Mouse (Mus musculus): ENCODE results near the gene Olfr1121. TPM values are rescaled to one million over a fixed set of nuclear protein-coding genes. Genes with fewer than 3 reads are reported as not detected.
"Not testable (repeated sequence)": the region's sequence is repeated elsewhere in the genome, so short reads cannot be mapped to it uniquely, and the experiment has no call there.

Olfr1121 gene
- not detected for polyA plus RNA-seq (2021)

DNA sequence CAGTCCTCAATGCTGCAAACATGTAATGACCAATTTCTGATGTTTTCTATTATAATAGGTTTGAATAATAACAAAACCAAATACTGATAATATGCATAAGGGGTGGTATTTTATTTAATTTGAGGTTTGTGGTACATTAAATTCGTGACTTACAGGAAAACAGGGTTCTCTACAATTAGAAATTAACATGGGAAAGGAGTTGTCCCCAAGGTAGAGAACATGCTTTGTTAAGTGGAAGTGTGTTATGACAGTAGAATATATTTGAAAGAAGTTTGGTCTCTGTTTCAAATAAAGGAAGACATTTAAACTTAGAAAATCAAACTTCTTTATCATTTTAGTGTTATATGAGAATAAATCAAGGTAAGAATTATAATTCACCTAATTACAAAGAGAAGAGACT, at the start of gene Olfr1121:
Gene Olfr1121, plus strand, starts transcription at position 301 of the 400 bp plus-strand sequence.
- ChIA-PET POLR2A (no interaction called here), CTCF (no interaction called here)
- no peaks in the 10 kb centered on the region for H3K27me3 ChIP-seq
- ATAC-seq = no peak
- DNase-seq (ENCODE audit: low read depth, low spot score) = no peak
- in situ Hi-C loops (cut with MboI; ENCODE audit: low pct_unique_long_range_greater_than_20kb) = no loop called here
- TF ChIP-seq CTCF (IDR thresholded peaks at IDR 0.05) = no peak

DNA sequence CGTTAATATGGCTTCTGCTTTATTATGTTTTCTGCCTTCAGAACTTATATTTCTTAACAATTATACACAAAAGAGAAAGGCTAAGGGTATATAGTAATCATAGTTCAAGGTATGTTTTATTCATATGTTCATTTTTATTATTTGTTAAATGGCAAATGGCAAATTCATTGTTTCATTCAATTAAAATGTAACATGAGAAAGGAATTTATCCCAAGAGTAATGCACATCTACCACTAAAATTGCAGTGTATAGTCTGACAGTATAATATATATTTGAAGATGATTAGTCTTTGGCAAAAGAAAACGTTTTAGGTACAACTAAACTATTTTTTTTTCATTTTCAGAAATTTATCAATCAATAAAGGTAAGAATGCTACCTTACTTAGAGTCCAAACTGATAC, 15.2 kb upstream of the Olfr1121 start, which contains the start of gene Olfr1120:
Gene Olfr1120, plus strand, starts transcription at position 301 of the 400 bp plus-strand sequence.
- ChIA-PET POLR2A (no interaction called here), CTCF (no interaction called here)
- TF ChIP-seq CTCF (IDR thresholded peaks at IDR 0.05) = no peak
- in situ Hi-C loops (cut with MboI; ENCODE audit: low pct_unique_long_range_greater_than_20kb) = no loop called here
- no peaks in the 10 kb centered on the region for H3K27me3 ChIP-seq
- ATAC-seq (no peak), DNase-seq (ENCODE audit: low read depth, low spot score) (no peak)

DNA sequence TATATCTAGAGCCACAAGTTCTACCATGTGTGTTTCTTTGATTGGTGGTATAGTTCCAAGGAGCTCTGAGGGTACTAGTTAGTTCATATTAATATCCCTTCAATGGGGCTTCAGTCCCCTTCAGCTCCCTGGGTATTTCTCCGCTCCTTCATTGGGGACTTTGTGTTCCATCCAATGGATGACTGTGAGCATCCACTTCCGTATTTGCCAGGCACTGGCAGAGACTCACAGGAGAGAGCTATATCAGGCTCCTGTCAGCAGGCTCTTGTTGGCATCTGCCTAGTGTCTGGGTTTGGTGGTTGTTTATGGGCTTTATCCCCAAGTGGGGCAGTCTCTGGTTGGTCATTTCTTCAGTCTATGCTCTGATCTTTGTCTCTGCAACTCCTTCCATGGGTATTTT, 9.6 kb upstream of the Olfr1121 start:
- POLR2A ChIA-PET; ATAC-seq; DNase-seq (ENCODE audit: low read depth, low spot score); in situ Hi-C loops (cut with MboI; ENCODE audit: low pct_unique_long_range_greater_than_20kb); CTCF ChIA-PET; H3K27me3 ChIP-seq: not testable (repeated sequence)

DNA sequence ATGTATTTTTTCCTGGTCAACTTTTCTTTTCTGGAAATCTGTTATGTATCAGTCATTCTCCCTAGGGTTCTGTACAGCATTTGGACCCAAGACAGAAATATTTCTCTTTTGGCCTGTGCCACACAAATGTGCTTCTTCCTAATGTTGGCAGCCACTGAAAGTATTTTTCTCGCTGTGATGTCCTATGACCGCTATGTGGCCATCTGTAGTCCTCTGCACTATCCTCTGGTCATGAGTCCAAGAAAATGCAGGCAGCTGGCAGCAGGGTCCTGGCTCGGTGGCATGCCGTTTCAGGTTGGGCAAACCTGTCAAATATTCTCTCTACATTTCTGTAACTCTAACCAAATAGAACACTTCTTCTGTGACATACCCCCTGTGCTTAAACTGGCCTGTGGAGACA, 2.0 kb downstream of the Olfr1121 start:
- ChIA-PET POLR2A (no interaction called here), CTCF (no interaction called here)
- no peak for TF ChIP-seq CTCF (IDR thresholded peaks at IDR 0.05)
- DNase-seq (ENCODE audit: low read depth, low spot score) (no peak), ATAC-seq (no peak)
- in situ Hi-C loops (cut with MboI; ENCODE audit: low pct_unique_long_range_greater_than_20kb) = no loop called here
- no peaks in the 10 kb centered on the region for H3K27me3 ChIP-seq

DNA sequence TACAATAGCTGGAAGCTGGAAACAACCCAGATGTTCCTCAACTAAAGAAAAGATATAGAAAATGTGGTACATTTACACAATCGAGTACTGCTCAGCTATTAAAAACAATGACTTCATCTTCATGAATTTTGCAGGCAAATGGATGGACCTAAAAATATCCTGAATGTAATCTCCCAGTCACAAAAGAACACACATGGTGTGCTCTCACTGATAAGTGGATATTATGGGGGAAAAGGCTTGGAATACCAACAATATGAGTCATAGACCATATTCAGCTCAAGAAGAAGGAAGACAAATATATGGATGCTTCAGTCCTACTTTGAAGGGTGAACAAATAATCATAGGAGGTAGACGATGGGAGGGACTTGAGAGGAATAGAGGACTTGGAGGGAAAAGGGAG, 14.2 kb downstream of the Olfr1121 start:
- CTCF ChIA-PET = no interaction called here
- H3K27me3 ChIP-seq = no peaks in the 10 kb centered on the region
- in situ Hi-C loops (cut with MboI; ENCODE audit: low pct_unique_long_range_greater_than_20kb) = no loop called here
- DNase-seq (ENCODE audit: low read depth, low spot score) (no peak), ATAC-seq (no peak)
- no peak for TF ChIP-seq CTCF (IDR thresholded peaks at IDR 0.05)
- POLR2A ChIA-PET = no interaction called here

DNA sequence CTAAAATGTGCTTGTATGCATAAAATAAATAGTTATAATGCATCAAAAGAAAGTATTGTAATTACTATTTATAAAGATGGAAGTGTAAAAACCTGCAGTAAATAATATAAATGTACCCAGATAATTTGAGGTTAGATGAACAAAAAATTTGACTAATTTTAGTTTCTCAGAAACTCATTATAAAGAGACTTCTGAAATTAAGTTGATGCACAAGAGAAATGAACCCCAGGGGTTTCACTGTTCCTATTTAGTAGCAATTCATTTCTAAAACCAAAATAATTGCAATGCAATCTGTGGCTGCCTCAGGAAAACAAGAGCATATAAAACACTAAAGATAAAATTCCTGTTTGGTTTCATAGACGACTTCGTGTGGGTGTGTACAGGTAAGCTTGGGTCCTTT, 15.9 kb downstream of the Olfr1121 start, which contains the start of gene Olfr1122:
Gene Olfr1122, plus strand, starts transcription at position 301 of the 400 bp plus-strand sequence.
- in situ Hi-C loops (cut with MboI; ENCODE audit: low pct_unique_long_range_greater_than_20kb) = no loop called here
- ChIA-PET CTCF (no interaction called here), POLR2A (no interaction called here)
- DNase-seq (ENCODE audit: low read depth, low spot score) = no peak
- ATAC-seq = no peak
- TF ChIP-seq CTCF (IDR thresholded peaks at IDR 0.05) = no peak
- no peaks in the 10 kb centered on the region for H3K27me3 ChIP-seq

DNA sequence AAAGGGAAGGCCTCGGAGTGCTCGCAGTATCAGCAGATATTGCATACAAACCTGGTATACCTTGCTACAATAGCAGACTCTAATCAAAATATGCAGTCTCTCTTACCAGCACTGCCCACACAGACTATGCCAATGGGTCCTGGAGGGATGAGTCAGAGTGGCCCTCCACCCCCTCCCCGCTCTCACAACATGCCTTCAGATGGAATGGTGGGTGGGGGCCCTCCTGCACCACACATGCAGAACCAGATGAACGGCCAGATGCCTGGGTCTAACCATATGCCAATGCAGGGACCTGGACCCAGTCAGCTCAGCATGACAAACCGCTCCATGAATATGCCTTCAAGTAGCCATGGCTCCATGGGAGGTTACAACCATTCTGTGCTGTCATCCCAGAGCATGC, 23.9 kb downstream of the Olfr1121 start:
- POLR2A ChIA-PET, ATAC-seq, CTCF ChIA-PET: not testable (repeated sequence)

DNA sequence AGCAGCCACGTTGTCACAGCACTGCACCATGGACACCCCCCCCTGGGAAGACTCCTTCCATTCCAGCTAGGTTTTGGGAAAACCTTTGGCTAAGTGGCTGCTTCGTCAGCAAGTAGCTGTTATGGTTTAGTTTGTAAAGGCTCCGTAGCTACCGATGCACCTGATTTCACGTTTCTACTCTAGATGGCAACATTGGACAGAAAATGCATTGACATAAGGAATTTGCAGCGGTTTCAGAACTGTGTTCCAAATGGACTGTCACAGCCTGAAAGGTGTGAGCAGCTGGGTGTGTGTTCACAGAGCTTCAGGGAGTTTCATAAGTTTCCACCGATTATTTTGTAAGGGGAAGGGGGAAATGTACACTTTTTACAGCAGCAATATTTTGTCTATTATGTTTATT, 25.0 kb downstream of the Olfr1121 start:
- ATAC-seq; DNase-seq (ENCODE audit: low read depth, low spot score); H3K27me3 ChIP-seq; CTCF ChIA-PET; in situ Hi-C loops (cut with MboI; ENCODE audit: low pct_unique_long_range_greater_than_20kb); POLR2A ChIA-PET: not testable (repeated sequence)

More for the DNA sequence above, 23.9 kb downstream of the Olfr1121 start:
- in situ Hi-C loops (cut with MboI; ENCODE audit: low pct_unique_long_range_greater_than_20kb); DNase-seq (ENCODE audit: low read depth, low spot score); H3K27me3 ChIP-seq: not testable (repeated sequence)

DNA sequence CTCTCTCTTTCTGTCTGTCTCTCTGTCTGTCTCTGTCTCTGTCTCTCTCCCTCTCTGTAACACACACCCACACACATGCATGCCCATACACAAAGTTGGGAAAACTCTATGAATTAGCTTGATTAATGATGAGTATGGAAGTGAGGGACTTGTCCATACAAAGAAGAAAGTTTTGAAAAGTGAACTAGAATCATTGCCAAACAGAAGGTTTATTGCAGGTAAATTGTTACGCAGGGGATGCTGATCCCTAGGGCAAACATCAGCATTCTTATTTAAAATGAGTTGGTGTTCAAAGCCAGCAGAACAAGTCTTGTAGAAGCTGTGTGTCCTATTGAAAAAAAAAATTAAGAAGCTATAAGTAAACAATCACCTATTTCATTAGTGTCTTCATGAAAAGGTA, 46.6 kb downstream of the Olfr1121 start, which contains the start of gene Olfr1123:
Gene Olfr1123, plus strand, starts transcription at position 301 of the 400 bp plus-strand sequence.
- ChIA-PET CTCF (no interaction called here), POLR2A (no interaction called here)
- TF ChIP-seq CTCF (IDR thresholded peaks at IDR 0.05) = no peak
- in situ Hi-C loops (cut with MboI; ENCODE audit: low pct_unique_long_range_greater_than_20kb) = no loop called here
- DNase-seq (ENCODE audit: low read depth, low spot score) = no peak
- no peaks in the 10 kb centered on the region for H3K27me3 ChIP-seq
- ATAC-seq = no peak

Other genes starting within 250 kb of the Olfr1121 start
- not detected for gene Olfr1110, start 229.6 kb upstream of the Olfr1121 start, polyA plus RNA-seq (2021)
- not detected for gene Olfr1111, start 217.3 kb upstream of the Olfr1121 start, polyA plus RNA-seq (2021)
- gene Olfr1112, start 182.1 kb upstream of the Olfr1121 start, polyA plus RNA-seq (2021) = not detected
- not detected for gene Olfr1113, start 160.9 kb upstream of the Olfr1121 start, polyA plus RNA-seq (2021)
- not detected for gene Olfr1115, start 121.9 kb upstream of the Olfr1121 start, polyA plus RNA-seq (2021)
- gene Olfr1116, start 102.4 kb upstream of the Olfr1121 start, polyA plus RNA-seq (2021) = not detected
- gene Olfr1118, start 62.3 kb upstream of the Olfr1121 start, polyA plus RNA-seq (2021) = not detected
- gene Olfr1120, start 15.1 kb upstream of the Olfr1121 start, polyA plus RNA-seq (2021) = not detected
- gene Olfr1122, start 16.0 kb downstream of the Olfr1121 start, polyA plus RNA-seq (2021) = not detected
- gene Olfr1123, start 46.7 kb downstream of the Olfr1121 start, polyA plus RNA-seq (2021) = not detected
- gene Olfr1124, start 60.4 kb downstream of the Olfr1121 start, polyA plus RNA-seq (2021) = not detected
- gene Olfr1126, start 84.1 kb downstream of the Olfr1121 start, polyA plus RNA-seq (2021) = not detected
- gene Pramel7, start 127.2 kb downstream of the Olfr1121 start, polyA plus RNA-seq (2021) = not detected
- not detected for gene Pramel6, start 136.7 kb downstream of the Olfr1121 start, polyA plus RNA-seq (2021)
- not detected for gene Olfr153, start 161.9 kb downstream of the Olfr1121 start, polyA plus RNA-seq (2021)
- gene Olfr1128, start 175.6 kb downstream of the Olfr1121 start, polyA plus RNA-seq (2021) = not detected
- not detected for gene Olfr1129, start 204.0 kb downstream of the Olfr1121 start, polyA plus RNA-seq (2021)
- not detected for gene Olfr1130, start 236.3 kb downstream of the Olfr1121 start, polyA plus RNA-seq (2021)

All from Patski (cell line).